Mouse (Mus musculus) thymus, postnatal 25 days (tissue): ENCODE results near the gene Pdcd4.
"Not testable (repeated sequence)": the region's sequence is repeated elsewhere in the genome, so short reads cannot be mapped to it uniquely, and the experiment has no call there.

Experiments used
- DNase-seq: peaks from one replicate; pipeline ENCODE4 v3.0.0; 2022

Pdcd4 gene

DNA sequence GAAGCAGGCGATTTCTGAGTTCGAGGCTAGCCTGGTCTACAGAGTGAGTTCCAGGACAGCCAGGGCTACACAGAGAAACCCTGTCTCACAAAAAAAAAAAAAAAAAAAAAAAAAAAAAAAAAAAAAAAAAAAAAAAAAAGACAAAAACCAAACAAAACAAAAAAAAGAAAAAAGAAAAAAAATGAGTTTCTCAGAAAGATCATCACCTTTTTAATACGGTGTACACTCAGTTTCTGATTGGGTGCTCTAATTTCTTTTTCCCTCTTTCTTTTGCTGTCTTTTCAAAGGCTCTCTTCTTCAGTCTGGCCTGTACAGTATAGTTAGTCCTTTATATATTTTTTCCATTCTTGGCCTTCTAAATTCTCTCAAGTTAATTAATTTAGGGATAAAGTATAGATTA lies 72.3 kb downstream of the Pdcd4 start:
- DNase-seq: not testable (repeated sequence)

DNA sequence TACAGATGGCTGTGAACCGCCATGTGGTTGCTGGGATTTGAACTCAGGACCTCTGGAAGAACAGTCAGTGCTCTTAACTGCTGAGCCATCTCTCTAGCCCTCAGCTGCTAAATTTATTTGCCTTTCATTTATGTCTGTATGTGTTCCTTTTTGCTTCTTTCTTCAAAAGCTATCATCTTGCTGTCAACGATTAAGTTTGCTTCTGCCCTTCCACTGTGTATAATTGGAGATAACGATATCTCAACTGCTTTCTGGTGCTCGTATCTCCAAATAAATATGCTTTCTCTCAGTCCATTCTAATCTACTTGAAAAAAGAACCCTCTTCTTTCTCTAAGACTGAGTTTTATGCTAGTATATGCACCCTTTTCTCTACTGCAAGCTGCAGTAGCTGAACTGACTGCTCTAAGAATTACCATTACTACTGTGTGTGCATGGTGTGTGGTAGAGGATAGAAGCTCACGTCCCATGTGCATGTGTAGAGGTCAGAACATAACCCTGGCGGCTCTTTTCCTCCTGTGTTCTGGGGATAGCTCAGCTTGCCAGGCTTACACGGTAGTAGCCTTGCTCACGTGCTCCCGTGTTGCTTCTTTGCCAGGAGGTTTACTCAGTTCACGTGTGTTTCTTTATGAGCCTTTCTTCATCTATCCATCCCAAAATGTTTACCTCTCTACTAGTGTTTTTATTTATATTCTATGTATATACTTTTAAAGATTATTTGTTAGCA lies 73.0 kb downstream of the Pdcd4 start:
- no peak for DNase-seq

DNA sequence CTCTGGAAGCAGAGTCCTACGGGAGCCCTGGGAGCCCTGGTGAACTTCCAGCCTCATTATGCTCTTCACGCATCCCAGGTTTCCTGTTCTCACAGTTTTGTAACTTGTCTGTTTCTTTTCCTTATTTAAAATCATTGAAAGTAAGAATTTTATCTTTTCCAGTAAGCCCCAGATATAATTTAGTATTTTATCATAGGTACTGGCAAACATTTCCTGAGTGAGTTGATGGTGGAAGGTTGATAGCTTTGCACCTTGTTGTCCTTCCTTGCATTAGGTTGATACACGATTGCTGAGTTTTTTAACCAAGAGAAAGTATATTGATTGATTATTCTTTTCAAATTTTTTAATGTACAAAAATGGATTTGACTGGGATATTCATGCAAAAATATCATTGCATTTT lies 77.2 kb downstream of the Pdcd4 start:
- no peak for DNase-seq

GRCm38 (mm10) chr19:53971938-53972337 lies 79.9 kb downstream of the Pdcd4 start:
- no peak for DNase-seq

DNA sequence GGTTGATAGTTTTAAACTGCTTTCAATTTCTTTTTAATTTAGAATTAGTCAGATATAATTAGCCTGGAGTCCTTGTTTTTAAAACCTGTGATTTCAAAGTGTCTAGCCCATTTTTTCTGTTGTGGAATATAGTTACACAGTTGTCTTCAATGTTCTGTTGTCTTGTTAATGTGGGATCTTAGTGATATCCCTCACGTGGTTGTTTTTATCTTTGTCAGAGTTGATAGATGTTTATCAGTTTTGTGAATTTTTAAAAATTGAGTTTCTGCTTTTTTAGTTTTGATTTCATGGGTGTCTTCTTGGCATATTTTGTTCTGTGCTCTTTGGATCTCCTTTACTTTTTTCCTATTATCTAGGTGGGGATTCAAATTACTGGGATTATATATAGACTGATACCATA lies 81.6 kb downstream of the Pdcd4 start:
- no peak for DNase-seq
